Mouse (Mus musculus) frontal cortex, postnatal 10 days (tissue): ENCODE results near the gene Megf11.

Experiments
- DNase-seq, 2 experiments: peaks; one replicate each; pipeline ENCODE4 v3.0.0; 2022; ENCODE audit warnings: low spot score in 2 of 2, mixed read lengths in 1 of 2

The Megf11 gene

DNA sequence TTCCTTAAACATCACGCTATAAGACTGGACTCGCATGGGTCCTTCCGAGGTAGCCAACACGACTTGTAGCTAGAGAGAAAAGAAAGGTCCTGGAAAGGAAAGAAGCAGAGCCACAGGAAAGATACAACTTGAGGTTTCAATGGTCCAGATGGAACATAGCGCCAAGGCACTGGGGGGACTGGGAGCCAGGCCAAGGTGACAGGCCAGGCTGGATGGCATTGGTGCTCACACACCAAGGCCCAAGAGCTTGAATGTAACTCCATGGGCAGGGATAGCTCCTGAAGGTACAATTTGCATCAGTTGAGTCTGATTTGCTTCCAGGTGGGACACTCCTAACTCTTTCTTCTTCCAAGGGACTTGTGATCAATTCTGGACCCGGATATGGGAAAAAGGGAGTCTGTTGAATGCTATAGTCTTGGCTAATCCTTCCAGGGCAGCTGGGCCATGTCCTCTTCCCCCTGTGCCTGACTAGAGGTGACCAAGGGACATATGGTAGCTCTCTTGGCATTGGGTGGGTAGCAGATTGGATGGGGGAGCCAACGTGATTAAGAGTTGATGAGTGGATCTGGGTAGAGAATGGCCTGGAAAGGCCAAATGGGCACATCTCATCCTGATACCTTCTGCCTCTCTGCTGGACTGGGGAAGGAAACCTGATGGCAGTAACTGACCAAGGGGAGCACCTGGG is 172.6 kb downstream of the Megf11 start:
- no peak for DNase-seq

DNA sequence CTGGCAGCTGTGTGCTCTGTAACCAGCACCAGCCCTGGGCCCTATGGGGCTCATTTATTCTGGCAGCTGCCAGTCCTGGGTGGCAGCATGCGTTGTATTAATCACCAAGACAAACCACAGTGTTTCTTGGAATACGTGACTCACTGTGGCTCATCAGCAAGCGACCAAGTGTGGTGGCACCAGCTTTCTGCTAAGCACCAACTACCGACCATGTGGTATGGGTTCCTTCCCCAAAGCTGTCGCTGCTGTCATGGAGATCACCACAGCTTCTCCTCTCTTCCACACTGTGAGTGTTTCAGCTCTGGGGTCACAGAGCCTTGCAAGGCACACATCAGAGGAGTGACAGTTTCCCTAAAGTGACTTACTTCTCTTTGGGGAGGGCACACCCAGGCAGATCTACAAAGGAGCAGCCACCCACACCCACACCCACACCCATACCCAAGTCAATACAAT is 178.9 kb downstream of the Megf11 start:
- no peak for DNase-seq

DNA sequence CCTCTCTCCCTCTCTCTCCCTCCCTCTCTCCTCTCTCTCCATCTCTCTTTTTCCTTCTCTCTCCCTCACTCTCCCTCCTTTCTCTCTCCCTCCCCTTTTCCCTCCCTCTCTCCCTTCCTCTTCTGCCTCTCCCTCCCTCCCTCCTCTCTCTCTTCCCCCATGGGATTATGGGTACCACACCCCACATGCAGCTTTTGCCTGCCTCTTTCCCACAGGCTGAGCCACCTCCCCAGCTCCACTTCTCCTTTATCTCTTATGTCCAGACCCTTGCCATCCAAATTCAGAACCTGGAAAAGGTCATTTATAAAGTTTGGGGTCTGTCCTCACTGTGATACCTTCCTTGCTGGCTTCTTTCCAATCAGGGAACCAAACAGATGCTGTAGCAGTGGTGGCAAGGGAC is 180.5 kb downstream of the Megf11 start:
- no peak for DNase-seq

DNA sequence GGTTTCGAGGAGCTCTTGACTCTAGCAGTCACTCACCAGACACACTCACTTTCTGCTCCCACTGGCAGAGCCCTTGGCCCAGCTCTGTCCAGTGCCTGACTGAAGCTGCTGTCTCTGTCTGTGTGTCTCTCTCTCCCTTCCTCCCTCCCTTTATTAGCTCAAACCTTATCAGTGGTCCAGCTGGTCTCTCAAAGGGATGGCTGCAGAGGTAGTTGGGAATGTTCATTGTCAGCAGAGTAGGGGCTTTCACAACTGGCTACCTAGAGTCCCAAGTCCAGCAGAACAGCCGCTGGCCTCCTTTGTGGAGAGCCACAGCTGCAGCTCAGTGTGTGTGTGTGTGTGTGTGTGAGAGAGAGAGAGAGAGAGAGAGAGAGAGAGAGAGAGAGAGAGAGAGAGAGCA is 180.9 kb downstream of the Megf11 start:
- no peak for DNase-seq

DNA sequence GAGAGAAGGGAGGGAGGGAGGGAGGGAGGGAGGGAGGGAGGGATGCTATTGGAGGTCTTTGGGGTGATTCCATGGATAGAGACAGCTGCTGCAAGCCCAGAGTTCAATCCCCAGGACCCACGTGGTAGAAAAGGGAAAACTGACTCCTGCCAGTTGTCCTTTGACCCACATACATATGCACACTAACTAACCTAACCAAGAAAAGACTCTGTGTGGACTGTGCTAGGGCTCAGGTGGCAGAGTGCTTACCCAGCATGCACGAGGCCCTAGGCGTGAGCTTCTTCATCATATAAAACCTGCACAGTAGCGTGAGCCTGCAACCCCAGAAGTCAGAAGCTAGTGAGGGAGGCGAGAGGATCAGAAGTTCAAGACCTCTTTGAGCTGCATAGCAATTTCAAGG is 182.1 kb downstream of the Megf11 start:
- no peak for DNase-seq

DNA sequence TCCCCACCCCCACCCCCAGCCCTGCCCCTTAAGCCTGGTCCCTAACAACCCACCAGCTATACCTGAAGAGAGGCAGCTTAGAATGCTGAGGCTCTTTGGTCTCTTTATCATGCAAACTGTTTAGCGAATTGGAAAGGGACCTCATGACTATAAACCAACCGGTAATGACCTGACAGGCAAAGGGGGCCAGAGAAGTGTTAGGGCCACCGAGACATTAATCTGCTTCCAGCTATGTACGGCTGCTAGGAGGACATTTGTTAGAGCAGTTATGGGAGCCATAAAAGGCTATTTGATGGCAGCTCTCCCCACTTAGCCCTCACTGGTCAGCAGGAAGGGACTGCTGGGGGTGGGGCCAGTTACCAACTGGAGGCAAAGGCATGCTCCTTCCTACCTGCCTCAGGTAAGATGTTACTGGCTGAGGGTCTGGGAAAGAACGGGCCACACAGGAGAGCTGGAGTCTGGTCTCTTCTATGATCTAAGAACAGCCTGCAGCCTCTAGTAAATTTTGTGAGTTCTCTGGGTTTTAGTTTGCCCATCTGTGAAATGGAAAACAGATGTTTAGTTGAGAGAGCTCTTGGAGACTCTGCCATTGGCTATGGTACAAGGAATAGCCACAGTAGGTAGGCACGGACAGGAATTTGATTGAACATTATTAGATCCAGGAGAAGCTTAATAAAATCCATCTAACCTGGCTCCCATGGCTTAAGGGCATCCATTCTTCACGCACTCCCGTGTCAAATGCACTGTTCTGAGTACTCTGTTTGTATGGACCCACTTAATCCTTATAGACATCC is 183.2 kb downstream of the Megf11 start:
- DNase-seq: no peak

DNA sequence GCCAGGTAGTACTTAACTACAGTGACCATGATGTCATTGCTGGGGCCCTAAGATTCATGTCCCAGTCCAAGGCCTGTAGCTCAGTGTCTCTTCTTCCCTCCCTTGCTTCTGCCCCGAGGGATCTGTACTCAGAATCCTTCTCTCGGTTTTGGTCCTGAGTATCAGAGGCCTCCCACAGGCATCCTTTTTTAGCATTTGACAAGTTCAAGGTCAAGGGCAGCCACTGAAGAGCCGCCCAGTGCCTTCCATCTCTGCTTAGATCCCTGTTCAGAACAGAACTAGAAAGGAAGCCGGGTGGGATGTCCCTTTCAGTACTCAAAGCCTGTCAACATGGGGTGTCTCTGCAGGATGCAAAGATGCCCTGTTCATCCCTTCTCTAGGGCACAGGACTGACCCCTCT is 185.0 kb downstream of the Megf11 start:
- DNase-seq: no peak

DNA sequence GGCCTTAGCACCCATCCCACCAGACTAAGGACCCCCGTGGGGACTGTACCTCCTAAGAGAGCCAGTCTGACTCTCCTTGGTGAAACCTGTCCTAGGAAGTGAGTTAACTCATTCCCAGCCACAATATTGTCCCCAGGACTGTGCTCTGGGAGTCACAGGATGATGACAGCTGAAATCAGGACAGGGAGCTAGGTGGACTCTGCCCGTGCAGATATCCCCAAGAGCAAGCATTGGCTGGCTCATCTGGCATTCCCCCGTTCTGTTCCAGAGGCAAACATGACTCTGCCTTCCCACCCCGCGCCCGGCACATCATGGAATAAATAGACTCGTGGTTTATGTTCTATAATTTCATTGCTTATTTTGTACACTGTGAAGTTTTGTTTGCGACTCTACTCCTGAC is 185.7 kb downstream of the Megf11 start:
- DNase-seq: no peak

DNA sequence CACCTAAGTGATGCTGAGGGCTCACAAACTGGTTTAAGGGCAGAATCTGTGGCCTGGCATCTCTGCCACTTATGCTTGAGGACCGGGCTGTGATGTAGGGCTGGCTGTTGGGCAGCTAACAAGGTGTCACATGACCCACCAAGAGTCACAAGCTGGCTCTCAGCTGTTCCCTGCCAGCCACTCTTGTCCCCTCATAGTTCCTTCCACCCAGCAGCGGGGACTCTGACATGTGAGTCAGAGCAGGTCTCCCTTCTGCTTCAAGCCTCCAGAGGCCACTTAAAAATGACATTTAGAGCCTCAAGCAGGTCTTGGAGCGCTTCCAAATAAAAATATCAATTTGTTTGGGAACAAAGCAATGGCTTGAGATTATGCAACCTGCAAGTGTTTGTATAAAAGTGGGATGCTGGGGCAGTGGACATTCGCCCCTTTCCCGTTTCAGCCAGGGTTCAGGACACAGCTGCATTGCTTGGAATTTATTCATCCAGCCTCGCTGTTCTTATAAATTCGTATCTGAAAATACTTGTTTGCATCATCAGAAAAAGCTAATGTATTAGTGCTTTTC is 187.3 kb downstream of the Megf11 start:
- DNase-seq: no peak

DNA sequence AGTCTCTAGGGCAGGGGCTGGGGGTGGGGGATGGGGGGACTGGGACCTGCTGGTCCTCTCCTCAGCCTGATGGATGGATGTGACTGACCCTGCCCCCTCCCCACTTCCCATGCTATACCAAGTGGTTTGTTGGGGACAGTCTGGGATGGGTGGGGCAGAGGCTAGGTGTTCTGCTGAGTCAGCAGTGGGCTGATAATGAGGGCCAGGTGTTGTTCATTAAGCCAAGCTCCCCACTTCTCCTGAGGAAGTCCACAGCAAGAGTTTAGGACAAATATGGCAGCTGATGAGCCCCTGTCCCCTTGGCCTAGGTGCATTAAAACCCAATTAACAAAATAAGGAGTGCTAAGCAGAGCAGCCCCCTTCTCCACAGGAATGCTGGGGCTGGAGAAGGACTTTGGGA is 190.2 kb downstream of the Megf11 start:
- no peak for DNase-seq

DNA sequence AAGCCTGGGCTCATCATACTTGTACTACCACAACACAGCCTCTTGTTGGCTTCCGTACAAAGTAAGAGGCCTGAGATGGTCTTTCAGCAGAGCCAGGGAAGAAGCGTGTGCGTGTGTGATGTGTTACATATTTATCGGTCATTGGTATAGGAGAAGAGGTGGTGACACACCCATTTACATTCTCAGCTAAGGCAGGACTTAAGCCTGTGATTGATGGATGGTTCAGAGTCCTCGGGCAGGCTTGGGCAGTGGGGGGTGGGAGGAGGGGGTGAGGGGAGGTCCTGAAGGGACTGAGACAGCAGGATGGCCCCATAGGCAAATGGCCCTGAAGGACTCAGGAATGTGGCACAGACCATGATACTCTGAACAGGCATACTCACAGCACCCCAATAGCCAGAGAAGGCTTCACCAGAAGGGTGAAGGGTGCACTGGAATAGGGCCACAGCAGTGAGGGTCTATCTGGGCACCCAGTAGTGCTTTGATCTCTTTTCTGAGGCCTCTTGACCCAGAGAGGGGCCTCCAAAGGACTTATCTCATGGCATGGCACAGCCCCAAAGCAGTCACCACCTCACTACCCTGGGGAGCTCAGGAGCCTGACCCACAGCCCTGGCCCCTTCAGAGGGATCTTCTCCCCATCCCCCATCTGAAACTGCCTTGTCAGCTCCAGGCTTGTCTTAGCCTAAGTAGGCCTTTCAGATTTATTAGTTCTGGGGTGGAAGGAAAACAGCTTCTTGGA is 190.9 kb downstream of the Megf11 start:
- DNase-seq: no peak

DNA sequence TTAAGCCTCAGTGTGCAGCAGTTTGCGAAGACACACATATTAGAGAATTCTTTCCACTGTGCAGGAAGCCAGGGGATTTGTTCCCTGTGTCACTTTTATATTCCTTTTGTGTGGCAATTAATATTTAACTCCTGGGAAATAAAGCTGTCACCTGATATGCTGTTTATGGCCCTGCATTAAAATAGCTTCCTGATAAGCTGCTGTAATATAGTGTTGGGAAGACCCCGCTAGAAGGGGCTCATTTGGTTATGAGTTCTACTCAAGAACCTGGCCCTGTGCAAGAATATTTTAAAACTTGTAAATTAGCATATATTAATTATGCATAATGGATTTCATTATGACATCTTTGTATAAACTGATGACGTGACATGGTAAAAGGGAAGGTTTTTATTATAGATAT is 191.7 kb downstream of the Megf11 start:
- no peak for DNase-seq

DNA sequence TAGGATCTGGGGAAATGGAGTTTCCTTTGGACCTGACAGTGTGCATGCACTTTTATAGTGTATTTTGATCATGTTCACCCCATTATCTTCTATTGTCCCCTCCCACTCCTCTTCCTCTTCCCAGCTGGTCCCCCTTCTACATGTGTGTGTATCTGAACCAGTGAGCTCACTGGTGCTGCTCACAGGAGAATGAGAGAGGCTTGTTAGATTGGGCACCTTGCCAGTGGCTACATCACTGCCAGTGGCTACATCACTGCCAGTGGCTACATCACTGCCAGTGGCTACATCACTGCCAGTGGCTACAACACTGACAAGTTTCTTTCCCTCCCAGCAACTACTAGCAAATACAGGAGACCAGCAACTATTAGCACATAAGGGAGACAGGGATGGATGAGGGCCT is 192.6 kb downstream of the Megf11 start:
- DNase-seq: no peak

DNA sequence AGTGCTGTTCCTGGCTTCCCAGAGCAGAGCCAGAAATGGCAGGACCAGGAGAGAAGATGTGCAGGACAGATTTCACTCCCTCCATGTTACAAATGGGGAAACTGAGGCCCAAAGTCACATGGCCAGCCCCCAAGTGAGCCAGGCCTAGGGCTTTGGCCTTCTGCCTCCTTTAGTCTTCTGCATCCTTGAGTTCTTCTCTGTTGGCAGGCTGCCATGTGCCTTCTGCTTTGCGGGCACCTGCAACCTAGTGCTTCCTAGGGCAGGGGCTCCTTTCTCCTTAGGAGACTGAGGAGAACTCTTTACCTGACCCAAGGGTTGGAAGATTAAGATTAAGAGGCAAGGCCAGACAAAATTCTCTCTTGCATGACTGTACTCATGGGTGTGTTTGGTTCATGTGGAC is 193.9 kb downstream of the Megf11 start:
- no peak for DNase-seq

DNA sequence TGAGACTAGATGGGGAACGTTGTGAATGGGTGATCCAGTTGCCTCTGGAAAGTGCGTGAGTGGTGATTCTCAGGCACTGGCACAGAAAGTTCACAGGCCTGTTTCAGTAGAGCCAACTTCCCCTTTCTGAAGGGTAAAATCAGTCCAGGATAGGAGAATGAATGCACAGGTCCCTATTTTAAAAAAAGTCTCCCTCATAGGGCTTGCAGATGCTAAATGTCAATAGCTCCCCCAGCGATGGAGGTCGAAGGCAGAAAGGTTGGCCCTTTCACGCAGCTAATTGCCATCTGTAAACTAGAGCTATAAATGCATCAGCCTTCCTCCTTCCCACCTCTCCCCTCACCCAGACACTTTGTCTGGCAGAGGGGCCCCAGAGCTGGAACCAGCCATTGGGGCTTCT is 200.9 kb downstream of the Megf11 start:
- DNase-seq: no peak

DNA sequence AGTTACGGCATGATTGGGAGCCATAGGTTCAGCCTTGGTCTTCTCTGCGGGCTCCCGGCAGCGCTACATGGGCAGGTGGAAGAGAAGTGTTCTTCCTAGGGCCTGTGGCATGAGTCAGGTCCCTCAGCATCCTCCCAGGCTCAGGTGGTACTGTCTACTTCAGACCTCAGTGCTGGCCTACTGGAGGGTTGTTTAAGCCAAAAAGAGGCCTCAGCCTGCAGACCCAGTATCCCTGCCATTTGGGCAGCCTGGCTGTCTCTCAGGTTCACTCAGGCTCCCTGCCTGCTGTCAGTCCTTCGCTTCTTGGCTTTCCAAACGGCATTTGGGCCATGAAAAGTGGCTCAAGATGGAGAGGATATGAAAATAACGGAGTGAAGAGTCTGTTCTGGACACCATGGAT is 202.6 kb downstream of the Megf11 start:
- no peak for DNase-seq

DNA sequence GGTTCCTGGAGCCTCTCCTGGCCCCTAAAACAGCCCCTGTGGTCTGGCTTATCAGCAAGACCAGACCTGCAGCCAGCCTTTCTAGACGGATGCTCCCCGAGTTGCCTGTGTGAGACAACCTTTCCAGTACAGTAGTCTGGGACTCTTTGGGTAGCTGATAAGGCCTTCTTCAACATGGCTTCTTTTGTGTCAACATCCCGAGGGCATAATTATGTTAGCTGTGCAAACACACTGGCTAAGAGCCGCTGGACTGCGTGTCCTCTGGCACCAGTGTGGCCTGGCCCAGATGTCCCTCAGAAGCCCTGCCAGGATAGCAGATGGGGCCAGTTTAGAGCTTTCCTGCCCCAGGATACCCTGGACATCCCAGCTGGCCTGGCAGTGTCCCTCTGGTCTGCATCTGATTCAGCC is 205.2 kb downstream of the Megf11 start:
- DNase-seq: no peak

DNA sequence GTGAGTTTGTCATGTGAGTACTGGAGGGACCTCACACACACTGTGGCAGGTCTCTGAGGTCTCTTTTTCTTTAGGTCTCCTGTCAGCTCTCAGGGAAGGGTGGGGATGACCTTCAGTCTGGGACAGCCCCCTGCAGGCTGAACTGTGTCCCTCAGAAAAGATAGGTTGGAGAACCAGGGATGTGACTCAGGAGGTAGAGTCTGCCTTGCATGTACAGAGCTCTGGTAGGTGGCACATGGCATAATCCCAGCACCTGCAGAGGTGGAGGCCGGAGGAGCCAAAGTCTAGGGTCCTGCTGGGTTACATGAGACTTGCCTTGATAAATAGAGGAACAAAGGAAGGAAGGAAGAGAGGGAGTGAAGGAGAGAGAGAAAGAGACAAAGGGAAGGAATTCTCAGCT is 206.0 kb downstream of the Megf11 start:
- DNase-seq: no peak

DNA sequence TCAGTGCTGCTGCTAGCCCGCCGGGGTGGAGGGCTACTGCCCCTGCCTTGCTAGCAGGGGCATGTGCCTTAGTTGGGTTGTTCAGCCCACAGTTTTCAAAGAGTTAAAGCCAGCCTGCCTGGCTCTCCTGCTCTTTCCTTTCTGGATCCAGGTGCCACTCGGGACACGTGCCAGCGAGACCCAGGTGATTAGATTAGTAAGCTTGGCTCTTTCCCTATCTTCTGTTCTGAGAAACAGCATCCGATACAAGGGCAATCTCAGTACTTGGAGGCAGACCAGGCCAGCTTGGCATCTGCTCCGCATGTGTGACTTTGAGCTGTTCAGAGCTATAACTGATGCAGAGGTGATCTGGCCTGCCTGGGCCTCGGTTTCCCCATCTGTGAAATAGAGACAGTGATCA is 209.0 kb downstream of the Megf11 start:
- DNase-seq: no peak

DNA sequence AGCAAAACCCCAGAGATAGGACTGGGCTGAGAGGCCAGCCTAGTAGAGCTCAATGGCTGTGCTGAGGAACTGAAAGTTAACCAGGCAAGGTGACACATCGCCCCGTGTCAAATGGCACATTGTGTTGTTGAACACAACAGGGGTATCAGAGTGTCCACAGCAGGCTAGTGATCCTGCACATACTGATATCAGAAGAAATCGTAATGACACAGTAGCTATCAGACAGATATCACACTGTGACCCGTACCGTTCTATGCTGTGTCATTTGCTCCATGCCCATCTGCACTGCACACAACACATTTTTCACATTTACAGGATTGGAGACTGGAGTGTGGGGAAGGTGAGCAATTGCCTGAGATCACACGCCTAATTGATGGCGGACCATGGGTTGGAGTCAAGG is 213.0 kb downstream of the Megf11 start:
- no peak for DNase-seq

DNA sequence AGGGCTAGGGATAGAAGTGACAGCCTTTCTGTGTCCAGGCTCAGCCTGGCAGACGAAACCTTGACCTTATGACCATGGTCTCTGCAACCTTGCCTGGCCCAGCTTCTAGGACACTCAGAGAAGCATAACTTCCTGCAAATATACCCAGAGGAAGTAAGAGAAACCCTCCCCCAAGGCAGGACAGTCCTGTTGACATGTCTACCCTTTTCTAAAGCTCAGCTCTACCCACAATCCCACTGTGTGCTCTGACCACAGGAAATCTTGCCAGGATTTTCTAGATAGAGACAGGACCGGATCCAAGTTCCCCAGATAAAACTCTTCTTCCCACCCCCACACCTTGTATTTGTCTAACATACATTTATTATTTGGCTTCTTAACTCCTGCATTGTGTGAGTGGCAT is 215.3 kb downstream of the Megf11 start:
- DNase-seq: no peak

DNA sequence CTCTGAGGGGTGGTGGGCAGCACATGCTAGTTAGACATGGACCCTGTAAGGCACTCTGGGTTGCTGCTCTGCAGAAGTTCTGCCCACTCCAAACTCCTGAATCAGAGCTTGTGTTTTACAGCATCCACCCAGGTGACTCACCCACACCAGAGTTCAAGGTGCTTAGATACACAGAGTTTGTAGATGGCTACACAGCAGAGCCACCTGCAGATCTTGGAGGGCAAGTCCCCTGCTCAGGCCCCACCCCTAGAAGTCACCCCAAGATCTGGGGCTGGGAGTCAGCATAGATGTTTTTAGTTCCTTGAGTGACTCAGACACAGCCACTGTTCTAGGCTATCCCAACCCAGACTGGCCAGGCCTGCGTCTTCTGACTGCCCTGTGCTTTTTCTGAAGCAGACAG is 217.5 kb downstream of the Megf11 start:
- DNase-seq: no peak
